Mouse (Mus musculus): ENCODE results near the gene Med25.

- no peak for TF ChIP-seq EP300 (IDR thresholded peaks at IDR 0.05; ENCODE audit: low read depth)
- no peak for TF ChIP-seq CTCF (IDR thresholded peaks at IDR 0.05; ENCODE audit: low read depth)
Measured at GRCm38 (mm10) chr7:44836423-44837053, 56.0 kb downstream of the Med25 start.

Data from liver, embryonic 14.5 days (tissue).